Mouse (Mus musculus) ES-E14 (cell line): ENCODE measurements around the gene Ripply3.

Source experiments
- HCFC1 ChIP-seq: IDR thresholded peaks from 2 replicates; pipeline ENCODE4 v1.6.1; 2012; ENCODE audit warnings: low read length, inconsistent platforms, borderline replicate concordance; ENCODE audit not compliant: insufficient read depth
- ZC3H11A ChIP-seq: IDR thresholded peaks from 2 replicates; pipeline ENCODE4 v1.6.1; 2012; ENCODE audit warnings: low read depth, mild to moderate bottlenecking, inconsistent platforms, low read length, borderline replicate concordance
- ZNF384 ChIP-seq: IDR thresholded peaks from 2 replicates; pipeline ENCODE4 v1.6.1; 2012; ENCODE audit warnings: low read depth, low read length, inconsistent platforms

- no peak for TF ChIP-seq HCFC1
- no peak for TF ChIP-seq ZC3H11A
- no peak for TF ChIP-seq ZNF384
These were observed 27.0 kb upstream of the Ripply3 start for GRCm38 (mm10) chr16:94301194-94301593.
